12 mouse cellular contexts compared by ENCODE assay signal in genomic region chr1:181800667-181801066, GRCm38 (mm10).
"Had no signal": no experiment of that assay in that cellular context is flagged by ENCODE, and none has a peak within 500 bp of the region (broad histone marks: within the 10 kb centered on the region; RNA-seq: fewer than 3 reads in every experiment).

No protein-coding gene starts in this region.

- ATAC-seq: intestine, postnatal 0 days; midbrain, embryonic 13.5 days had no signal

- H3K9me3 ChIP-seq: limb, embryonic 13.5 days; liver, embryonic 13.5 days; midbrain, embryonic 13.5 days had no signal

- H3K4me1 ChIP-seq: limb, embryonic 13.5 days; liver, embryonic 13.5 days; midbrain, embryonic 13.5 days had no signal

- H3K27me3 ChIP-seq: limb, embryonic 13.5 days; liver, embryonic 13.5 days; midbrain, embryonic 13.5 days had no signal

- H3K9ac ChIP-seq: limb, embryonic 13.5 days; liver, embryonic 13.5 days; midbrain, embryonic 13.5 days had no signal

- H3K36me3 ChIP-seq: limb, embryonic 13.5 days; liver, embryonic 13.5 days; midbrain, embryonic 13.5 days had no signal

- DNase-seq: kidney, adult 2 months; kidney, postnatal 25 days; layer of hippocampus, adult 9-11 months; liver, embryonic 13.5 days; thymus, adult 18-20 months; thymus, postnatal 36 days had no signal

- H3K4me3 ChIP-seq: layer of hippocampus, adult 2 months; limb, embryonic 13.5 days; liver, embryonic 13.5 days; midbrain, embryonic 13.5 days had no signal

- H3K27ac ChIP-seq: kidney, postnatal 0 days; layer of hippocampus, adult 2 months; limb, embryonic 13.5 days; liver, embryonic 13.5 days; macrophage; midbrain, embryonic 13.5 days had no signal

- H3K4me2 ChIP-seq: limb, embryonic 13.5 days; liver, embryonic 13.5 days; midbrain, embryonic 13.5 days had no signal
